Mouse (Mus musculus) thymus, adult 2 months (tissue): ENCODE results near the gene Atp8b4.

ENCODE experiments used
- CTCF ChIP-seq: fragments of 200-500 bp; IDR thresholded peaks from 2 replicates; pipeline ENCODE4 v1.5.1; 2012; ENCODE audit warnings: mild to moderate bottlenecking, control low read depth, low read length, moderate library complexity, borderline replicate concordance; ENCODE audit not compliant: control insufficient read depth, poor library complexity, insufficient read depth; ENCODE audit errors: extremely low read depth
- POLR2A ChIP-seq: fragments of 200-500 bp; IDR thresholded peaks from 2 replicates; pipeline ENCODE4 v1.6.1; 2012; ENCODE audit warnings: mild to moderate bottlenecking, low read length, control low read depth, moderate library complexity; ENCODE audit not compliant: control insufficient read depth, poor library complexity, insufficient read depth; ENCODE audit errors: extremely low read depth

DNA sequence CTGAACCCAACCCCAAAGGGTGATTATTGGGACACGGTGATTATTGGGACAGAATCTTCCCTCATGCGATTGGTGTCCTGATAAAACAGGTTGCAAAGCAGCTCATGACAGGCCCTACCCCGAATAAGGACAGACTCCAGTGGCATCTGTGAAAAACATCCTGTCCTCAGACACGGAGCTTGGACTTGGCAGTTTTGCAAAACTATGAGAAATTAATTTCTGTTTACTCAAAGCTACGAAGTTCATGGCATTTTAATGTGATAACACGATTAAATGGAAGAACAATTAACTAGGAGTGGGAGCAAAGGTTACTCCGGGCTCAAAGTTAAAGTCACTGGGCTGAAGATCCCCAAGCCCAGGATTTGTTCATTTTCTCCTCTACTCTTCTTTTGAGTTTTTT is 49.2 kb upstream of the Atp8b4 start:
- TF ChIP-seq CTCF (no peak), POLR2A (no peak)
